Mouse (Mus musculus) thymus, adult 2 months (tissue): ENCODE data around the gene Psmc3ip.

Source experiments
- CTCF ChIP-seq: fragments of 200-500 bp; IDR thresholded peaks from 2 replicates; pipeline ENCODE4 v1.5.1; 2012; ENCODE audit warnings: mild to moderate bottlenecking, control low read depth, low read length, moderate library complexity, borderline replicate concordance; ENCODE audit not compliant: control insufficient read depth, poor library complexity, insufficient read depth; ENCODE audit errors: extremely low read depth
- POLR2A ChIP-seq: fragments of 200-500 bp; IDR thresholded peaks from 2 replicates; pipeline ENCODE4 v1.6.1; 2012; ENCODE audit warnings: mild to moderate bottlenecking, low read length, control low read depth, moderate library complexity; ENCODE audit not compliant: control insufficient read depth, poor library complexity, insufficient read depth; ENCODE audit errors: extremely low read depth

GRCm38 (mm10) chr11:101081659-101082058 is 13.6 kb downstream of the Psmc3ip start:
- TF ChIP-seq POLR2A: no peak
- no peak for TF ChIP-seq CTCF
